Mouse (Mus musculus) gastrocnemius, postnatal 25 days (tissue): ENCODE data around the gene Fbxl14. TPM values are rescaled to one million over a fixed set of nuclear protein-coding genes. Genes with fewer than 3 reads are reported as not detected.

Experiments
- DNase-seq: peaks from one replicate; pipeline ENCODE4 v3.0.0; 2022
- total RNA-seq, 2 experiments: library from RNA; stranded (reverse); gene quantifications; 1 replicate in 1 of 2; 2 replicates in 1 of 2; pipeline ENCODE4 v1.2.3; 2021

Gene Fbxl14
- total RNA-seq, 2 experiments from 2014 or later = 9.1 to 10.3 TPM

DNA sequence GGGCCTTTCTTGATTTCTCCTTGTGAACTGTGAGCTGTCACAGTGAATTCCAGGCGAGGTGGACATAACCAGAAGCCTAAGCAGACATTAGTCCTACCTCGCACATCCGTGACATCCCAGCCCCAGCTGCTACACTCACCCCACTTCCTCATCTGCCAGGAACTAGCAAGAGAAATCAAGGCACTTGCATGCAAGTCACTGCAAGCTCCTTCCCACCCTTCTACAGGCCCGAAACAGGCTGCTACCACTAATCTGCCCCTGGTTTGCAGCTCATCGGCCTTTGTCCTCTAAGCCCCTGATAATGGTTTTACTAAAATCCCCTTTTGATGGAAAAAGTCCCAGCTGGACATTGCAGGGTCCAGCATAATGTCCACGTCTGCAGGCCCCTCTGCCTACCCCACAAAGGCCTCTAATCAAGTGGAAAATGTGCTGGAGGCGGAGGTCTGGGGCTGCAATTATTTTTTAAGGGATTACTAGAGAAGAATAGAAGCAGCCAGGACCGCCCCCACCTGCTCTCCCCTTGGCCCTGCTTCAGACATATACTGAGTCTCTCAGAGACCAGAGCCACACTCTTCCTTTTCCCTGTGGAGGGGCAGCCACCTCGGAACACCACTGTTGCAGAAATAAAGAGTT lies 12.6 kb downstream of the Fbxl14 start:
- no peak for DNase-seq

DNA sequence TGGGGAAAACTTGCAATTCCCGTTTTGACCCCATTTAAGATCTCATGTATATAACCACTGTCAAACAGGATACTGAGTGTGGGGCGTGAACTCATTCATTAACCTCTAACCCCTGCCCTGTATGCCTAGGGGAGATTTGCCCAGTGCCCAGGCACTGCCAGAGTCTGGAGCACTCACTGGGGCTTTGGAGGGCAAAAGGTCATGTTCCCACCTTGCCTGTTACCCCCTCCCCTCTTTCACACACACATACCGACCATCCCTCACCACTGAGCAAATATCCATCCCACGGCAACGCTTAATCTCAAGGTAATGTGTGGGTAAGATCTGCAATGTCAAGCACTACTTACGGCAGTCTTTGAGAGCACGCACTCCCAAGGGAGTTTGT lies 13.2 kb downstream of the Fbxl14 start:
- DNase-seq = no peak

DNA sequence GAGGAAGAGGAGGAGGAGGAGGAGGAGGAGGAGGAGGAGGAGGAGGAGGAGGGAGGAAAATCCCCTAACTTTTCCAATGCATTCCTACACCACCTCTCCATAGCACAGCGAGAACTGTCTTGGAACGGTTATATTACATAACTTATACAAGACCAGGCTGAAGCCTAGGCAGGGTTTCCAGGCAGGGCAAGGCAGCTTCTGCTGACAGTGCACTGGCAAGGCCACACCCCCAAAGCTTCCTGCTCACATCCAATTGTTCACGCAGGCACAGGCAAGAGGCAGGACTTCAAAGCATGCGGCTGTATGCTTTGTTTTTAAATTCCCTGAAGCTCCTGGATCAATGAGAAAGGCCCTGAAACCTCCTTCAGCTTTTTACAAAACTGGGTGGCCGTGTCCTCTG lies 19.8 kb downstream of the Fbxl14 start:
- peak; percentile 56 for DNase-seq

DNA sequence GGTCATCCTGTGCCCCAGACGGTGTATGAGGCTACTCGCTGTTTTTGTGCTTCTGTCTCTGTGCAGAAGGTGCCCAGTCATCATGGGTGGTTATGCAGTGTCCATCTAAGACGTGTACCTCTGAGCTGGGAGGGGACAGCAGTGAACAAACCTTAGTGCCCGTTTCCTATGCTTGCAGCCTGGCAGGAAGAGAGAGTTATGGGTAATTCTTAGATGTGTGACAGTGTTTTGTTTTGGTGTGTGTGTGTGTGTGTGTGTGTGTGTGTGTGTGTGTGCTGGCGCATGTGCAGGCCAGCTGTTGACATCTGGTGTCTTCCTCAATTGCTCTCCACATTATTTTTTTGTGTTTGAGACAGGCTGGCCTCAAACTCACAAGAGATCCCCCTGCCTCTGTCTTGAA lies 20.6 kb downstream of the Fbxl14 start:
- DNase-seq = no peak

DNA sequence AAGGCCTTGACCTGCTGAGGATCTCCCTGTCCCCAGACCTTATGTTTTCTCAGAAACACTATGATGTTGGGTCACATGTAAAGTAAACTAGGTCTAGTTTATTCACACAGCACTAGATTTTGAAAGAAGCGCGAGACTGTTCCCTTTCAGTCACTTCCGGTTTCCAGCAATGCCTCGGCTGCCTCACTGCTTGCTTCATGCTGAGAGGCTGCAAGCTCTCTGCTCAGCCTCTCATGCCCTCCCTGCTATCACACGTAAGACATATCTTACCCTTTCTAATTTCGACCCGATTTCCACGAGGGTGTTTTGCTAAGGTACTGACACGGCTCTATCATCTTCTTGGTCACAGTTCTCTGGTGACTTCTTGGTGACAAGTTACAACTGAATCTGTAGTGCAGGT lies 22.6 kb downstream of the Fbxl14 start:
- DNase-seq = no peak

DNA sequence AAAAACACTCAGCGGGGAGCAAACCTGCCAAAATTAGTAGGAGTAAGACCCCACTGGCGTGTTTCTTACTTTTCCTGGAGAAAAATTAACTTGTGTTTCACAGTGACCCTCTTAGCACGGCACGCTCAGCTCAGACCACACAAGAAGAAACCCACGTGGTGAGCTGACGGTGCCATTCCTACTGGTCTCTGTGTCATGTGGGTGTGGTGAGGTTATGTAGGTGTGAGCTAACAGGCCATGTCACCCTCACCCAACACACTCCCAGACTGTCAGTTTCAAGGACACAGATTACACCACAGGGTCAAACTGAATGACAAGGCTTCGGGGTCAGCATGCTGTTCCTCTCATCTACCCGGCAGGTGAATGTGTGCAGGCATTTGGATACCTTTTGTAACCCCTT lies 25.3 kb downstream of the Fbxl14 start:
- no peak for DNase-seq

DNA sequence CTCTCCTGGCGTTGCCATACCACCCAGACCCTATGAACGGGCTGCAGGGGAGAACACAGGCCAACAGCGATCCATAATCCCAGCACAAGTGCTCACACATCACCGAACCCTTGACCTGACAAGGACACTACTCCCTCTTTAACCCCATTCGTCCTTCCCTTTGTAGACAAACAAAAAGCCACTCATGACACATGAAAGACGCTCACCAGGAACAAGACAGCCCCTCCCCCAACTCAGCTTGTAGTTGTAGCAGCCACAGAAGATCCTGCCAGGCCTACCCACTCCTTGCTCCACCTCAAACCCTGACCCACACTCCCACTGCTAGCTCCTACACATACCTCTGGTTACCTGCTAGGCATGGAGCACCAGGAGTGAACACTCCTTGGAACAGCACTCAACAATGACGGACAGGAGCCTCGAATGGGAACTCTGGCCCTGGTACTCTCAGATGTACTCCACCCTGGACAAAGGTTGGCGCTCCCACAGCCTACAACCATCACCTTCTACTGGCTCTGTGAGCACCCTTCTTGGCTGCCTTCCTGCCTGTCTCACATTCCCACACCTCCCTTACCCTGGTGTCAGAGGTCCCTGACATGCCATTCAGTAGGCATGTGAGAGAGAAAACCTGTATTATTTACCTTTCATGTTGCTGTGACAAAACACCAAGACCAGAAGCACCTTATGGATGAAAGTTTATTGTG lies 26.2 kb downstream of the Fbxl14 start:
- no peak for DNase-seq

DNA sequence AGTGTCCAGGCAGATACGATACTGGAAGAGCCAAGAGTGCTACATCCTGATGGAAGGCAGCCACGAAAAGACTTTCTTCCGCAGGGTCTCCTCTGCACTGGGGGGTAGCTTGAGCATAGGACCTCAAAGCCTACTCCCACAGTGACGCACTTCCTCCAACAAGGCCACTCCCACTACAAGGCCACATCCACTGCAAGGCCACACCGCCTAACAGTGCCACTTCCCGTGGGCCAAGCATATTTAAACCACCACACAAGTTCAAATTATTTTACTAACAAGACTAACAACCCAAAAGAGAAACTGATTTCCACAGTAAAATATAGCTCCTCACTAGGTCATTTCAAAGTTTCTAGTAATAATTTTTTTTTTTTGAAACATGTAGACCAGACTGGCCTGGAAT lies 28.8 kb downstream of the Fbxl14 start:
- no peak for DNase-seq

DNA sequence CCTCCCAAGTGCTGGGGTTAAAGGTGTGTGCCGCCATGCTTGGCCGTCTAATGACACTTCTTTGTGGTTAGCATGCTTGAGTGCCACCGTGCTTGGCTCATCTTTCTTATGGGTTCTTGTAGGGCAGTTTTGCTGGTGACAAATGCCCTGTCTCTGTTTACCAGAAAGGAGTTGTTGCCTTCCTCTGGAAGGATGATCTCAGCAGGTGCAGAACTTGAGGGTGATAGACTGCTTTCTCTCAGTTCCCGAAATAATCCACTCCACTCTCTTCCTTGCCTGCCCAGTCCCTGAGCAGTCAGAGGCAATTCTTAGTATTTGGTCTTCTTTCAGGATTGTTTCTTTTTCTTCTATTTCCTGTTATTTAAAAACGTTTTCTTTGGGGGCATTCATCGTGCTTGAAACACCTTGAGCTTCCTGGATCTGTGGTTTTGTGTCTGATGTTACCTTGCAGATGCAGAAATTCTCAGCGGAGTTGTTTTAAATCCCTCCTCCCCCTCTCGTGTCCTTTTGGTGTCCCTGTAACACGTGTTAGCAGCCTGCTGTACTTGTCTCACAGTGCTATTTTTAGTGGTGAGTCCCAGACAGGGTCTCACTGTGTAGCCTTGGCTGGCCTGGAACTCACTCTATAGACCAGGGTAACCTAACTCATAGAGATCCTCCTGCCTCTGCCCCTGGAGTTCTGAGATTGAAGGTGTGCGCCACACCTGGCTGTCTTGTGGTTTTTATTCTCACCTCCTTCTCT lies 29.3 kb downstream of the Fbxl14 start:
- DNase-seq = no peak

DNA sequence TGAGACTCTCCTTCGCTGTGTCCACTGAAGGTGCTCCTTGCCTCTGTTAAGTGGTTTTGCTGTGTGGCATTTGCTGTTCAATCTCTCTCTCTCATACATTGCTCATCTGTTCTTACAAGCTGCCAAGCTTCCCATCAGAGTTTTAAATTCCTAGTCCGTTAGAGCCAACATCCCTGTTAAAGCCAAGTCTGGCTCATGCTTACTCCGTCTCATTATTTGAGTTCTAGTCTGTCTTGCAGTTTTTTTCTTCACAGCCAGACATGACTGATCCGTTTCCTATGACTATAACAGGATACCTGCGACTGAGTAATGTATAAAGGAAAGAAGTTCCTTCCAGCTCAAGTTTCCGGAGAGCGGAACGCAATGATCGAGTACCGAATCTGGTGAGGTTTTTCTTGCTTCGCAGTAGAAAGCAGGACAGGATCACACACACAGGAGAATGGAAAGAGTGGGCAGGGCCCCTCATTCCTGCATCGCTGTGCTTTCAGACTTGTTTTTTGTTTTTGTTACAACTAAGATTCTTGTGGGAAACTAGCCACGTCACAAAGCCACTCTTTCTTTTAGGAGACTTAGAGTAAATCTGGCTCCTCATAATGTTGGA lies 30.1 kb downstream of the Fbxl14 start:
- no peak for DNase-seq

DNA sequence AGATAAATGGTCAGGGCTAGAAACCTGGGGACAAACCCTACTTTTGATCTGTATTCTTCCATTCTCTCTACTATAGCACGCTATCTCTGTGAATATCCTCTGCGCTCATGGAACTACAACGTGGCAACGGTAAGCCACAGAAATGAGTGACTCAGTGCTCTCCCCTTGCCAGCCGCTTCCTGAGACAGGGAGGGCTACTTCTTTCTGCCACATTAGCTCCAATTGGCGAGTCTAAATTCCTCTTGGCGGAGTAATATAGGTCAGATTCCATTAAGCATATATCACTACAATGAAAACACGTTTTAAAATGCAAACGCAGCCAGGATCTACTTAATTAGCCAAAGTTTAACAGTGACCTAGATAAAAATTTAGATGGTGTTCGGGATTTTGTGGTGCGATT lies 33.2 kb downstream of the Fbxl14 start:
- DNase-seq = no peak

DNA sequence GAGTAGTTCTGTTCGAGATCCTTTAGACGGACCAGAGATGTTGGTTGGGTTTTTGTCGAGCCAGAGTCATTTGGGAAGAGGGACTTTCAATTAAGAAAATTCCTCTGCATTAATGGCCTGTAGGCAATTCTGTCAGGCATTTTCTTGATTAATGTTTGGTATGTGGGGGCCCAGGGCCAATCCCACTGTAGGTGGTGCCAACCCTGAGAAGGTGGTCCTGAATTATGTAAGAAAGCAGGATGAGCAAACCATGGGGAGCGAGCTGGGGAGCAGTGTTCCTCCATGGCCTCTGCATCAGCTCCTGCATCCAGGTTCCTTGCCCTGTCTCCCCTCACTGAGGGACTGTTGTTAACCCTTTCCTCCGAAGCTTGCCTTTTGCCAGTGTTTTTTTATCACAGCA lies 34.0 kb downstream of the Fbxl14 start:
- DNase-seq = no peak

DNA sequence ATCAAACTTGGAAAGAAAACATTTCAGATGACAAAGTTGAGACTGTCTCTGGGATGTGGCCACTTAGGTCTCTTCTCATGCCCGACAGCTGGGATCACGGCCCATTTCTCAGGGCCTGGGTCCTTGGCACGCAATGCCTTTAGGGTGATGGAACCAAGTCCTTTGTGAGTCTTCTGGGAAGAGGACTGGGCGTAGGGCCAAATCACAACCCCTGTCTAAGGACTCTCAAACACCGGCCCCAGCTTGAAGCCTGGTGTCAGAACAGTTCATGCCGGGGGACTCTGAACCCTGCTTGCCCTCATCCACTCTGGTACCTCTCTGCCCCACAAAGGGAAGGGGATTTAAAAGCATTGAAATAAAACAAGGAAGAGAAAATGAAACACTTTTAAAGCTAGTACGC lies 34.6 kb downstream of the Fbxl14 start:
- DNase-seq = no peak

DNA sequence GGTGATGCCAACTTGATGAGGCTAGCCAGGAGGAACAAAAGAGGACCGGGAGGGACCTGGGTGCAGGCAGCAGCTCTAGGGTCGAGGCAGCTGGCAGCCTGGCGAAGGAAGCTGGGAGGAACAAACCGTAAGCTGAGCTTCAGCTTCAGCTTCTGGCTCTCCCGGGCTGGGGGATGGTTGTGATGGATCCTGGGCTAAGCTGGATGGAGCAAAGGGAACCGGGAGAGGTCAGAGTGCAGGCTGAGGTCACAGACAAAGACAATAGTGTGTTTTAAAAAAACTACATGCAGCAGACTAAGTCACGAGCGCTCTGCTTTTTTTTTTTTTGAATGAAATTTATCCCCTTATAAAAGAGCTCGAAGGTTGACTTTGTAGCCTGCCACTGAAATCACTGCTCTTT lies 41.3 kb downstream of the Fbxl14 start:
- no peak for DNase-seq

DNA sequence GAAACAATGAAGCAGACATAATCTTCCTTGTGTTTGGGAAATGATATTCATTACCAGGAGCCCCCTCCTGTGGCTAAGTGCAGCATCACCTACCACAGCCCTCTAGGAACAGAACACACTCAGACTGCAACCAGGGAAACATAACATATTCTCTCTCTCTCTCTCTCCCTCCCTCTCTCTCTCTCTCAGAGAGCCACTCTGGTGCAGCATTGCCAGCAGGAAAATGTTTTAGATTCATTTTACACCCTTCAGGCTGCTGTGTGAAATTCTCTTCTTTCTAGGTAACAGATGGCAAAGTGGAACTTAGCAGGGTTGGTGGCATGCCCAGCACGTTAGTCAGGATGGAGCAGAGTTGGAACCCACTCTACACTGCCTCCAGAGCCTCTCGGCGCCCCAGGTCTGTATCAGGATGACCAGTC lies 42.0 kb downstream of the Fbxl14 start:
- no peak for DNase-seq

DNA sequence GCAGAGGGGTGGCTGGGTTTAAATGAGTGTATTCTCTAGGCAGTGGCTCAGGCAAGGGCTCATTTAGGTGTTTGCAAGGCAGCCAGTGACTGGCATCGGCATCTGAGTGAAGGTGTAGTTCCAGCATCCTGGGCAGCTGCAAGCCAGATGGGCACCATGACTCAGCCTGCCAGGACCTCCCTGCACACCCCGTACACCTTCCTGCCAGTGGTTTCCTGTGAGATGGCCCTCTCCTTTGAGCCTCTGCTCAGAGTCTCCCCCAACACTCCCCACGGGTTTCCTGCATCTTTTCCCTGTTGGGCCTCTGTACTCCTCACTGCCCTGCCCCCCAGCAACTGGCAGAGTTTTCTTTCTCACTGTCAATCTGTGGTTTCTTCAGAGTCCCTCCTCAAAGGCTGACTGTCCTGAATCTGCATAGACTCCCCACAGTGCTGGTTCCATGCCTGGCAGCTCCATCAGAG lies 42.5 kb downstream of the Fbxl14 start:
- DNase-seq = no peak

DNA sequence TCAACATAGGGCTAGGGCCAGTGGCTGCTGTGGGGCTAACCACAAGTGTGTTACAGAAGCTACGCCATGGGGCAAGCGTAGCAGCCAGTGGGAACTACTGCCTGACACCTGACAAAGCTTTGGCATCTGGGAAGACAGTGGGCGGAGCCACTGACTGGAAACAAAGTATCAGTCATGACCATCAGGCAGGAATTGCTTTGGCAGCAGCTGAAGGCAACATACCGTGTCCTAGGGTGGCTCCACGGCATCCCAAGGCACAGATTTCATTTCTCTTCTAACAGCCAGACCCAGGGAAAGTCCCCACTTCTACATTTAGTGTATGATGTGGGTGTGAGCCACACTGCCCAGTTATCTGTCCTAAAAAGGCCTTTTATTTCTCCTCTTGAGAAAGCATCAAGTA lies 47.0 kb downstream of the Fbxl14 start:
- no peak for DNase-seq

DNA sequence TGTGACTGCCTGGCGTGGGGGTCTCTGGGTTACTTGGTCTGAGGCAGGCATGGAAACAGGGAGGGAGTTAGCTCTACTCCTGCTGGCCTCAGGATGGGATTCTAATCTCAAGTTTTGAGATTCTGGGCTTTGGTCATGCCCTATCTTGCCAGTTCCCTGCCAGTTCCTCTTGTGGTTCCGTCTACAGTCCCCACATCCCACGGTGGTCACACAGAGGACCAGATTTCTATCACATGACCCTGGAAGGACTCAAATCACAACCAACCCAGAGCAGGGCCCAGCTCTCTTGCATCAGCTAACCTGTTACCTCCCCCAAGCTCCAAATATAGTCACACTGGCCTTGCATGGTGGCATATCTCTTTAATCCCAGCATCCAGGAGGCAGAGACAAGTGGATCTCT lies 50.2 kb downstream of the Fbxl14 start:
- no peak for DNase-seq

Other genes starting within 250 kb of the Fbxl14 start
- gene Cacna2d4, start 243.1 kb upstream of the Fbxl14 start, total RNA-seq = 1 to 10 TPM; 1.5 to 2.3 TPM
- 1 to 10 TPM in 1 of 2 experiments, under 1 TPM in 1; 0.15 to 3.1 TPM for gene Lrtm2, start 148.9 kb upstream of the Fbxl14 start, total RNA-seq
- gene Adipor2, start 62.0 kb upstream of the Fbxl14 start, total RNA-seq = 10 to 100 TPM; 68.2 to 84.8 TPM
- gene Wnt5b, start 64.7 kb downstream of the Fbxl14 start, total RNA-seq = 1 to 10 TPM in 1 of 2 experiments, under 1 TPM in 1; 0.88 to 1.1 TPM